Mouse (Mus musculus): ENCODE results near the gene Copz1.

DNA sequence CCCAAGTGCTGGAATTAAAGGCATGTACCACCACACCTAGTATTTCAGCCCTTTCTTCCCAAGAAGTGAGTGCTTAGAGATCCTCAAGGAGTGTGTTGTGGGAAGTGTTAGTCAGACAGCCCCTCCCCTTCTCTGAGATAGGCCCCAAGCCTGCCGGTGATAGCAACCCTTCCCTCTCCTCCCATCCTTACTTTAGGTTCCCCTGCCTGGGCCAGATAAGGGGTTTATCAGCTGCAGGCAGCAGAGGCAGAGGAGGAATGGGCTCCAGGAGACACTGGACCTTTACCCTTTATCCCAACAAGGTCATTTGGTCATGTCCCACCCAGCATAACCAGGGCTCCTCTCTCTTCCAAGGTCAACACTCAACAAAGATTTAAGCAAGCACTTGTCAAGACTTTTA, 20.9 kb upstream of the Copz1 start:
- TF ChIP-seq POLR2A (IDR thresholded peaks at IDR 0.05; ENCODE audit: insufficient read depth, low read depth, low read length) (no peak), CTCF (IDR thresholded peaks at IDR 0.05) (no peak), EP300 (IDR thresholded peaks at IDR 0.05; ENCODE audit: insufficient read depth, low read depth, low read length) (no peak)

Data from heart, adult 2 months (tissue).